In genomic region chr7:87664041-87664440, GRCm38 (mm10) we compare ENCODE assay signal across 15 mouse cellular contexts.
"Had no signal": no experiment of that assay in that cellular context is flagged by ENCODE, and none has a peak within 500 bp of the region (broad histone marks: within the 10 kb centered on the region; RNA-seq: fewer than 3 reads in every experiment).

No protein-coding gene starts in this region.

- H3K4me1 ChIP-seq: liver, embryonic 13.5 days; megakaryocyte, embryonic 14.5 days; midbrain, embryonic 12.5 days; stomach, embryonic 15.5 days had no signal

- DNase-seq: kidney, adult 11 months; kidney, adult 9 months; kidney, postnatal 14 days; liver; liver, embryonic 13.5 days; liver, postnatal 0 days; right cerebral cortex, postnatal 14 days; thymus, adult 2 months; thymus, postnatal 25 days had no signal

- H3K9ac ChIP-seq: liver, embryonic 13.5 days; liver, postnatal 0 days; midbrain, embryonic 12.5 days; stomach, embryonic 15.5 days had no signal

- H3K9me3 ChIP-seq: liver, embryonic 13.5 days; midbrain, embryonic 12.5 days; stomach, embryonic 15.5 days had no signal

- H3K4me3 ChIP-seq: left cerebral cortex, adult 2 months; liver, embryonic 13.5 days; megakaryocyte, embryonic 14.5 days; midbrain, embryonic 12.5 days; stomach, embryonic 15.5 days had no signal

- H3K36me3 ChIP-seq: liver, embryonic 13.5 days; midbrain, embryonic 12.5 days; stomach, embryonic 15.5 days had no signal

- ATAC-seq: liver, postnatal 0 days; midbrain, embryonic 16.5 days had no signal

- H3K27ac ChIP-seq: left cerebral cortex, adult 2 months; liver, embryonic 13.5 days; macrophage; midbrain, embryonic 12.5 days; stomach, embryonic 15.5 days had no signal

- H3K27me3 ChIP-seq: liver, embryonic 13.5 days; megakaryocyte, embryonic 14.5 days; midbrain, embryonic 12.5 days; stomach, embryonic 15.5 days had no signal

- H3K4me2 ChIP-seq: liver, embryonic 13.5 days; midbrain, embryonic 12.5 days; stomach, embryonic 15.5 days had no signal
